Mouse (Mus musculus): ENCODE results near the gene Crtac1.

Crtac1 gene

DNA sequence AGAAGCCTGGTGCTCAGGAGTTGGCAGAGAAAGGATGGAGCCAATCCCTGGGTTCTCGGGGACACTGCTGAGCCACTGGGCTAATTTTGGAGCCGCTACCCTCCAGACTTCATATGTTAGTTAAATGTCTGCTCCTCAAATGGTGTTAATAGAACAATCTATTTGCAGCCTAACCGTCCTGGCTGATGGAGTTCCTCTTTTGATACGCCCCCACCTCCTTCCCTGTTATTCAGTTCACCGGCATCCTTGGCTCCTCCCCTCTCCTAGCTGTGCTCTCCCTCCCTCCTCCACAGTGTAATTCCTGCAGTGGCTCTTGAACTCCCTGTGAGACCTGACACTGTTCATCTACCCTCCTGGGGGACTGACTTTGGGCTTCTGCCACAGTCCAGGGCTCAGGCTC is 185.0 kb downstream of the Crtac1 start:
- intact Hi-C loops (cut with DNase I) = no loop called here

DNA sequence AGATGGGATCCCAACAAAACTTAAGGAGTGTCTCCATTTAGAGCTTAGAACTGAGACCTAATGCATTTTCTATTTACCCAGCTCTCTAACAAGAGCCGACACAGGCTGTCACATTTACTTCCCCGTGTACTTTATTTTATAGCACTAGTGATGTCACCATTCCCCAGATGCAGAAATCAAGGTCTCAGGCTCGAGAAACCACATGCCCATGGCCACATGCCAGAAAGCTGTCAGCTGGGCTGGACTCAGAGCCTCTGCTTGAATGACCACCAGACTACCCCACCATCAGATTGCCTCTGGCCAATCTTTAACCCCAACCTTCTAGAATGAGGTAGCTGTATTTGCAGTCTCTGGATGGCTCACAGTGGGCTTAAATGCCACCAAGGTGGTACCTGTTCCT is 188.2 kb downstream of the Crtac1 start:
- intact Hi-C loops (cut with DNase I) = no loop called here

DNA sequence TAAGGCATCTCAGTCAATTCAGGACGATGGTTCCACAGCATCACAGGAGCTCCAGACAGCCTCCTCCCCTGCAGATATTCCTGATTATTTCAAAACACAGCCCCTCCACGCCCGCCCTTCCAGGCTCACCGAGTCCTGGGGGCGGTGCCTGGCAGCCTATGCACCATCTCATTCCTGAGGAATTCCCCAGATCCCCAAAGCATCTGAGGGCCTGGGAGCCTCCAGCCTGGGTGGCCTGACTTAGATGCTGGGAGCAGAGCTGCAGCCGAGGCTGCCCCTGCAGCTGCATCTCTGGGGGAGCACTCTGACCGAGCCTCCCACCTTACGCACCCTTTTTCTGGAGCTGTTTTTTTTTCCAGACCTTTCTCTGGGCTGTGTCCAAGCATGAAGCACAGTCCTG is 190.7 kb downstream of the Crtac1 start:
- intact Hi-C loops (cut with DNase I) = no loop called here

DNA sequence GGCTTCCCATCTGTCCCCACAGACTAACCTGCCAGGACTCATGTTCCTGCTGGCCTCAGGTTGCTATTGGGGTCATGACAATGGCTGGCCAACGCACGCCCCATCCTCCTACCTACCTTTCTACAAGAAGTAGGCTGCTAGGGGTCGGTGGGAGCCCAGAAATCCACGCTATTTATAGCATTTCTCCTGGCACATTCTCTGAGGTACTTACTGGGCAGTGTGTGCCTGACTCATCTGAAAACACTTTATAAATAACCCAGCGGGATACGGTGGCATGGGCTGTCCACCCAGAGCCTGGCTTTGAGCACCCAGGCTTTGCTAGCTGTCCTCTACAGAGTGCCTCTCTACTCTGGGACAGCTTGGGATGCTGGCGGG is 193.3 kb downstream of the Crtac1 start:
- intact Hi-C loops (cut with DNase I) = no loop called here

DNA sequence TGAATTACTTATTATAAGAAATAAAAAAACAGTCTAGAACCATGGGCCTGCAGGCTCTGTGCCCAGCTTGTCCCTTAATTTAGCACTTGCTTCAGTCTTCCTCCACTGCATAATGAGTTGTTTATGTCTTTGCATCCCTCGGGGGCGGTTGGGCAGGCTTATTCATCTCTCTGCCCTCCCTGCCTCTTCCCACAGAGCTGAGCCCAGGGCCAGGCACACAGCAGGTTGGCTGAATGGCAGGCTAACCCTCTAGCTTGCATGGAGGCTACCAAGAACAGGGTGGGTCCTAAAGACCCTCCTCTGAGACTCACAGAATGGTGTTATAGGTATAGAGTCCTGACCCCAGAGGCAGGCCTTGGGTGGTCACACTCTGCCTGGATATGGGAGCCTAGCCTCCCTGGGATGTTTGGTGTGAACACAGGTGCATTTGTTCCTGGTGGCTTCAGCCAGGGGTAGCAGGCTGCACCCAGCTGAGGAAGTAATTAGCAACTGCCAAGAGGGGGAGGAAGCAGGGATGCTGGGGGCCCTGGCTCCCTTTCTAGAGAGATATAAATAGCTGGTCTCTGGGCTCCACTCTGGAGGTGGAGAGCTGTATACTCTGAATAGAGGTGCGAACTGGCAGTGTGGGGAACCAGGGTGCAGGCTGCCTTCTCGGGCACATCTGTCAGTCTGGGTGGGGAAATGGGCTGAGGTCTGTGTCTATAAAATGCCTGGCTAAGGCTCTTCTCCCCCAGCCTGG is 193.8 kb downstream of the Crtac1 start:
- intact Hi-C loops (cut with DNase I) = no loop called here

Small RNA genes within 50 kb of the gene (microRNA-seq; reads per million reads assigned to microRNA genes)
- gene Gm26339 (0 reads per million in 2 experiments), gene Mir3085 (0 reads per million in 2 experiments)
